Mouse (Mus musculus): ENCODE measurements around the gene Phlpp2. TPM values are rescaled to one million over a fixed set of nuclear protein-coding genes. Genes with fewer than 3 reads are reported as not detected.

Phlpp2 gene
- polyA plus RNA-seq, 1 experiment = 3.0 TPM

- Histone ChIP-seq H3K79me3 (ENCODE audit: low read depth) (no peaks in the 10 kb centered on the region), H3K79me2 (ENCODE audit: control insufficient read depth, insufficient read depth) (no peaks in the 10 kb centered on the region), H3K4me3 (ENCODE audit: insufficient read depth, poor library complexity, severe bottlenecking) (no peak overlapping the region), H3K27me3 (ENCODE audit: control insufficient read depth, insufficient read depth, insufficient read length) (peaks cover 46% of the 10 kb centered on the region), H3ac (ENCODE audit: control insufficient read depth, insufficient read length, low read depth) (no peak overlapping the region), H3K36me3 (ENCODE audit: control insufficient read depth, insufficient read depth) (no peaks in the 10 kb centered on the region)
- no peak for TF ChIP-seq MYOD1 (IDR thresholded peaks at IDR 0.05; ENCODE audit: control insufficient read depth, insufficient read length, low read depth)
- no peak for TF ChIP-seq FOSL1 (IDR thresholded peaks at IDR 0.05; ENCODE audit: insufficient read depth, low read length, poor library complexity, severe bottlenecking)
- no peak for TF ChIP-seq MAX (IDR thresholded peaks at IDR 0.05)
- TF ChIP-seq USF1 (IDR thresholded peaks at IDR 0.05; ENCODE audit: low read depth) = no peak
- TF ChIP-seq MYOG (IDR thresholded peaks at IDR 0.05; ENCODE audit: control insufficient read depth, extremely low read depth, insufficient read length) = no peak
- no peak for TF ChIP-seq CEBPB (IDR thresholded peaks at IDR 0.05; ENCODE audit: low read depth)
- no peak for TF ChIP-seq CTCF (IDR thresholded peaks at IDR 0.05; ENCODE audit: control insufficient read depth, insufficient read depth, insufficient read length)
Observed at GRCm38 (mm10) chr8:109986384-109986783, 118.0 kb downstream of the Phlpp2 start.

- no peak overlapping the region for H3K4me3 ChIP-seq (ENCODE audit: insufficient read depth, poor library complexity, severe bottlenecking)
- H3K79me2 ChIP-seq (ENCODE audit: control insufficient read depth, insufficient read depth) = no peaks in the 10 kb centered on the region
- H3K27me3 ChIP-seq (ENCODE audit: control insufficient read depth, insufficient read depth, insufficient read length) = peaks cover 53% of the 10 kb centered on the region
- no peak for TF ChIP-seq MYOG (IDR thresholded peaks at IDR 0.05; ENCODE audit: control insufficient read depth, extremely low read depth, insufficient read length)
- TF ChIP-seq FOSL1 (IDR thresholded peaks at IDR 0.05; ENCODE audit: insufficient read depth, low read length, poor library complexity, severe bottlenecking) = no peak
- no peak for TF ChIP-seq USF1 (IDR thresholded peaks at IDR 0.05; ENCODE audit: low read depth)
- TF ChIP-seq MYOD1 (IDR thresholded peaks at IDR 0.05; ENCODE audit: control insufficient read depth, insufficient read length, low read depth) = no peak
- no peak for TF ChIP-seq MAX (IDR thresholded peaks at IDR 0.05)
- no peak for TF ChIP-seq CEBPB (IDR thresholded peaks at IDR 0.05; ENCODE audit: low read depth)
- TF ChIP-seq CTCF (IDR thresholded peaks at IDR 0.05; ENCODE audit: control insufficient read depth, insufficient read depth, insufficient read length) = no peak
- no peaks in the 10 kb centered on the region for H3K79me3 ChIP-seq (ENCODE audit: low read depth)
- no peaks in the 10 kb centered on the region for H3K36me3 ChIP-seq (ENCODE audit: control insufficient read depth, insufficient read depth)
- H3ac ChIP-seq (ENCODE audit: control insufficient read depth, insufficient read length, low read depth) = no peak overlapping the region
Observed at GRCm38 (mm10) chr8:109987776-109988175, 119.4 kb downstream of the Phlpp2 start.

DNA sequence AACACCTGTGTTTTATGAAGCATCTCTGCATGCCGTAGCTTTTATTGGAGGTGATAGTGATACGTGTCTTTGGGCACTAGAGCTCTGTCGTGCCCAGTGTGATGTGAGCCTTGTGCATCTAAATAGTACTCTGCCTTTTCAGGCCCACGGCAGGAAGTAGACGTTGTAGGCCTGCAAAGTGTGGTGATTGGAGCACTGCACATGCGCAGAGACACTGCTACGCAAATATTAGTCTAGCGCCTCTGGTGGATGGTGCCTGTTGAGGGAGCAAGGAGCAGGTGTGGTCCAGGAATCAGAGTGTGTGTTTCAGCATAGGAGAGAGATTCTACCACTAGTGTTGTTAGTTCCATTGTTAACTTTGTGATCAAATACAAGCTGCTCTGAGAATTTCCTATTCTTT lies 120.8 kb downstream of the Phlpp2 start:
- no peak overlapping the region for H3ac ChIP-seq (ENCODE audit: control insufficient read depth, insufficient read length, low read depth)
- H3K4me3 ChIP-seq (ENCODE audit: insufficient read depth, poor library complexity, severe bottlenecking) = no peak overlapping the region
- no peaks in the 10 kb centered on the region for H3K36me3 ChIP-seq (ENCODE audit: control insufficient read depth, insufficient read depth)
- TF ChIP-seq USF1 (IDR thresholded peaks at IDR 0.05; ENCODE audit: low read depth) (no peak), CTCF (IDR thresholded peaks at IDR 0.05; ENCODE audit: control insufficient read depth, insufficient read depth, insufficient read length) (no peak), MYOD1 (IDR thresholded peaks at IDR 0.05; ENCODE audit: control insufficient read depth, insufficient read length, low read depth) (no peak), MAX (IDR thresholded peaks at IDR 0.05) (no peak), FOSL1 (IDR thresholded peaks at IDR 0.05; ENCODE audit: insufficient read depth, low read length, poor library complexity, severe bottlenecking) (no peak), MYOG (IDR thresholded peaks at IDR 0.05; ENCODE audit: control insufficient read depth, extremely low read depth, insufficient read length) (no peak), CEBPB (IDR thresholded peaks at IDR 0.05; ENCODE audit: low read depth) (no peak)
- H3K27me3 ChIP-seq (ENCODE audit: control insufficient read depth, insufficient read depth, insufficient read length) = peaks cover 45% of the 10 kb centered on the region
- no peaks in the 10 kb centered on the region for H3K79me3 ChIP-seq (ENCODE audit: low read depth)
- no peaks in the 10 kb centered on the region for H3K79me2 ChIP-seq (ENCODE audit: control insufficient read depth, insufficient read depth)

DNA sequence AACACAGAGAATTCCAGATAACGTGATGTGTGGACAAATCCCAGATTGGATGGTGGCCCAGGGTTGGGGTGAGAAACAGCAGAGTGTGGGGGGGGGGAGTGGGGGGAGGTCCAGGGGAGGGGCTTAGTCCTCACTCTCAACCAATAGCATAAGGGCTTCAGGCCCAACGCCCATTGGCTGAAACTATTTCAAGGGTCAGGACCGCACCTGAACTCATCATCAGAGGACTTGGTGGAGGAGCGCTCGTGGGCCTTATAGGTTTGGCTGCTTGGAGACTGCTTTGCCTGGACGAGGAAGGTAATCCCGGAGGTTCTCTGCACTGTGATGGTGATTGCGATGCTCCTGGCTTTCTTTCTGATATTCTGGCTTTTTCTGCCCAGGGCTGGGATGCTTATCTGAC lies 121.9 kb downstream of the Phlpp2 start, which contains the start of gene Tat:
Tat (plus strand) TSS at position 214 of the 400 bp plus-strand sequence.
- H3K36me3 ChIP-seq (ENCODE audit: control insufficient read depth, insufficient read depth) = no peaks in the 10 kb centered on the region
- H3K27me3 ChIP-seq (ENCODE audit: control insufficient read depth, insufficient read depth, insufficient read length) = peaks cover 46% of the 10 kb centered on the region
- H3K79me2 ChIP-seq (ENCODE audit: control insufficient read depth, insufficient read depth) = no peaks in the 10 kb centered on the region
- no peaks in the 10 kb centered on the region for H3K79me3 ChIP-seq (ENCODE audit: low read depth)
- no peak within 1 kb of the TSS for H3ac ChIP-seq (ENCODE audit: control insufficient read depth, insufficient read length, low read depth)
- H3K4me3 ChIP-seq (ENCODE audit: insufficient read depth, poor library complexity, severe bottlenecking) = no peak within 1 kb of the TSS
- no peak for TF ChIP-seq MYOG (IDR thresholded peaks at IDR 0.05; ENCODE audit: control insufficient read depth, extremely low read depth, insufficient read length)
- TF ChIP-seq MYOD1 (IDR thresholded peaks at IDR 0.05; ENCODE audit: control insufficient read depth, insufficient read length, low read depth) = no peak
- no peak for TF ChIP-seq USF1 (IDR thresholded peaks at IDR 0.05; ENCODE audit: low read depth)
- TF ChIP-seq CTCF (IDR thresholded peaks at IDR 0.05; ENCODE audit: control insufficient read depth, insufficient read depth, insufficient read length) = no peak

DNA sequence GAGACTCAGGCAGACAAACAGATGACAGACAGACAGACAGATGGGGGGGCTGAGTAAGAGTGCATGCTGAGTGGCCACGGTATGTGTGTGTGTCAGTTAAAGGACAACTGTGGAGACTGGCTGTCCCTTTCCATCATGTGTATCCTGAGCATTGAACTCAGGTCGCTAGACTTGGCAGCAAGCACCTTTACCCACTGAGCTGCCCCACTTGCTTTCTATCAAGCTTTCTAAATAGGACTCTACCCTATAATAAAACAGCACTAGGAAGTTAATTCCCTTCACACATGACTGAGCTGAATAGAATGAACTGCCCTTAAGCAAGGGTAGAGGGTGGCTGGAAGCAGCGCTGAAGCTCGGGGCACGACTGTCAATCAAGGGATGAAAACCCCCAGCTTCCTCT lies 123.8 kb downstream of the Phlpp2 start:
- H3K36me3 ChIP-seq (ENCODE audit: control insufficient read depth, insufficient read depth) = no peaks in the 10 kb centered on the region
- no peak overlapping the region for H3ac ChIP-seq (ENCODE audit: control insufficient read depth, insufficient read length, low read depth)
- peaks cover 42% of the 10 kb centered on the region for H3K27me3 ChIP-seq (ENCODE audit: control insufficient read depth, insufficient read depth, insufficient read length)
- H3K79me2 ChIP-seq (ENCODE audit: control insufficient read depth, insufficient read depth) = no peaks in the 10 kb centered on the region
- H3K4me3 ChIP-seq (ENCODE audit: insufficient read depth, poor library complexity, severe bottlenecking) = no peak overlapping the region
- H3K79me3 ChIP-seq (ENCODE audit: low read depth) = no peaks in the 10 kb centered on the region
- TF ChIP-seq CEBPB (IDR thresholded peaks at IDR 0.05; ENCODE audit: low read depth) (no peak), CTCF (IDR thresholded peaks at IDR 0.05; ENCODE audit: control insufficient read depth, insufficient read depth, insufficient read length) (no peak), FOSL1 (IDR thresholded peaks at IDR 0.05; ENCODE audit: insufficient read depth, low read length, poor library complexity, severe bottlenecking) (no peak), USF1 (IDR thresholded peaks at IDR 0.05; ENCODE audit: low read depth) (no peak), MYOD1 (IDR thresholded peaks at IDR 0.05; ENCODE audit: control insufficient read depth, insufficient read length, low read depth) (no peak)

GRCm38 (mm10) chr8:109992951-109993350 lies 124.6 kb downstream of the Phlpp2 start:
- Histone ChIP-seq H3K79me2 (ENCODE audit: control insufficient read depth, insufficient read depth) (no peaks in the 10 kb centered on the region), H3K36me3 (ENCODE audit: control insufficient read depth, insufficient read depth) (no peaks in the 10 kb centered on the region), H3K27me3 (ENCODE audit: control insufficient read depth, insufficient read depth, insufficient read length) (peaks cover 40% of the 10 kb centered on the region), H3K79me3 (ENCODE audit: low read depth) (no peaks in the 10 kb centered on the region), H3K4me3 (ENCODE audit: insufficient read depth, poor library complexity, severe bottlenecking) (no peak overlapping the region), H3ac (ENCODE audit: control insufficient read depth, insufficient read length, low read depth) (no peak overlapping the region)
- TF ChIP-seq CEBPB (IDR thresholded peaks at IDR 0.05; ENCODE audit: low read depth) (no peak), MAX (IDR thresholded peaks at IDR 0.05) (no peak), USF1 (IDR thresholded peaks at IDR 0.05; ENCODE audit: low read depth) (no peak), FOSL1 (IDR thresholded peaks at IDR 0.05; ENCODE audit: insufficient read depth, low read length, poor library complexity, severe bottlenecking) (no peak), CTCF (IDR thresholded peaks at IDR 0.05; ENCODE audit: control insufficient read depth, insufficient read depth, insufficient read length) (no peak), MYOG (IDR thresholded peaks at IDR 0.05; ENCODE audit: control insufficient read depth, extremely low read depth, insufficient read length) (no peak), MYOD1 (IDR thresholded peaks at IDR 0.05; ENCODE audit: control insufficient read depth, insufficient read length, low read depth) (no peak)

Other genes starting within 250 kb of the Phlpp2 start
- 49.7 TPM for gene Ist1, start 175.3 kb upstream of the Phlpp2 start, polyA plus RNA-seq (2012; fragmentation: generic; extraction: Trizol)
- 9.9 TPM for gene Zfp821, start 163.0 kb upstream of the Phlpp2 start, polyA plus RNA-seq (2012; fragmentation: generic; extraction: Trizol)
- 12.0 TPM for gene Atxn1l, start 130.8 kb upstream of the Phlpp2 start, polyA plus RNA-seq (2012; fragmentation: generic; extraction: Trizol)
- 25.6 TPM for gene Ap1g1, start 90.0 kb upstream of the Phlpp2 start, polyA plus RNA-seq (2012; fragmentation: generic; extraction: Trizol)
- gene Marveld3, start 93.7 kb downstream of the Phlpp2 start, polyA plus RNA-seq (2012; fragmentation: generic; extraction: Trizol) = not detected
- gene Tat, start 121.9 kb downstream of the Phlpp2 start, polyA plus RNA-seq (2012; fragmentation: generic; extraction: Trizol) = not detected
- gene Chst4, start 171.2 kb downstream of the Phlpp2 start, polyA plus RNA-seq (2012; fragmentation: generic; extraction: Trizol) = not detected
- gene Zfp612, start 211.2 kb downstream of the Phlpp2 start, polyA plus RNA-seq (2012; fragmentation: generic; extraction: Trizol) = not detected
- not detected for gene Gm21964, start 232.7 kb downstream of the Phlpp2 start, polyA plus RNA-seq (2012; fragmentation: generic; extraction: Trizol)
- not detected for gene Gm17720, start 234.2 kb downstream of the Phlpp2 start, polyA plus RNA-seq (2012; fragmentation: generic; extraction: Trizol)

All from C2C12 (cell line).